Mouse (Mus musculus) CH12.LX (cell line): Measurements from ENCODE around the gene Smad6. TPM values are rescaled to one million over a fixed set of nuclear protein-coding genes. Genes with fewer than 3 reads are reported as not detected.

Source experiments
- DNase-seq: peaks from one replicate; pipeline ENCODE4 v3.0.0-alpha.2; 2013; ENCODE audit errors: extremely low read depth
- H3K27ac ChIP-seq: 2 replicates; pipeline ENCODE4 v1.5.1; 2012; ENCODE audit warnings: low read depth, mild to moderate bottlenecking, control low read depth, moderate library complexity; ENCODE audit not compliant: insufficient read depth
- H3K27me3 ChIP-seq: replicated peaks from 2 replicates; pipeline ENCODE3; 2012; ENCODE audit warnings: inconsistent platforms
- H3K36me3 ChIP-seq, 2 experiments: replicated peaks in 1 of 2; 2 replicates each; pipeline versions ENCODE3 to v1.6.1; 2012; ENCODE audit warnings: inconsistent platforms in 1 of 2, low read length in 1 of 2, mild to moderate bottlenecking in 1 of 2, mixed read lengths in 1 of 2, moderate library complexity in 1 of 2; ENCODE audit not compliant: control insufficient read depth in 1 of 2, insufficient read depth in 1 of 2
- H3K4me1 ChIP-seq, 2 experiments: 2 replicates each; pipeline ENCODE4 v1.6.1; 2012; ENCODE audit warnings: inconsistent platforms in 1 of 2, moderate library complexity in 1 of 2; ENCODE audit not compliant: insufficient read depth in 2 of 2, control insufficient read depth in 1 of 2
- H3K4me2 ChIP-seq: 2 replicates; pipeline ENCODE4 v1.6.1; 2012; ENCODE audit warnings: low read depth, mild to moderate bottlenecking, control low read depth; ENCODE audit not compliant: poor library complexity, insufficient read depth, severe bottlenecking
- H3K4me3 ChIP-seq, 3 experiments: fragments of 150-350 bp in 1 of 3; sonication (generic) in 1 of 3; replicated peaks in 1 of 3; 2 replicates each; pipeline versions ENCODE3 to v1.5.1; 2011 to 2012; ENCODE audit warnings: low read depth in 2 of 3, low read length in 2 of 3, mild to moderate bottlenecking in 2 of 3, moderate library complexity in 2 of 3, control low read depth in 1 of 3, improper control_type of control experiment in 1 of 3, inconsistent platforms in 1 of 3, mixed read lengths in 1 of 3; ENCODE audit not compliant: poor library complexity in 1 of 3
- H3K79me2 ChIP-seq: replicated peaks from 2 replicates; pipeline ENCODE4 v1.6.1; 2012; ENCODE audit warnings: mild to moderate bottlenecking, moderate library complexity; ENCODE audit not compliant: control insufficient read depth, poor library complexity, insufficient read depth, severe bottlenecking; ENCODE audit errors: extremely low read depth
- H3K9ac ChIP-seq: 2 replicates; pipeline ENCODE4 v1.6.1; 2012; ENCODE audit warnings: low read depth, mild to moderate bottlenecking, control low read depth, moderate library complexity; ENCODE audit not compliant: insufficient read depth
- H3K9me3 ChIP-seq: replicated peaks from 2 replicates; pipeline ENCODE3; 2012; ENCODE audit warnings: low read length, inconsistent platforms, mixed read lengths
- BHLHE40 ChIP-seq: IDR thresholded peaks from 2 replicates; pipeline ENCODE4 v1.6.1; 2011; ENCODE audit warnings: mild to moderate bottlenecking, low read depth, low read length, improper control_type of control experiment
- CHD2 ChIP-seq: IDR thresholded peaks from 2 replicates; pipeline ENCODE4 v1.6.1; 2011; ENCODE audit warnings: low read length, improper control_type of control experiment
- CTCF ChIP-seq, 2 experiments: IDR thresholded peaks in 1 of 2; conservative IDR thresholded peaks in 1 of 2; 2 replicates each; pipeline ENCODE4 v1.5.1; 2011 to 2012; ENCODE audit warnings: low read depth in 2 of 2, low read length in 2 of 2, improper control_type of control experiment in 1 of 2, inconsistent platforms in 1 of 2, mild to moderate bottlenecking in 1 of 2, moderate library complexity in 1 of 2
- E2F4 ChIP-seq: IDR thresholded peaks from 2 replicates; pipeline ENCODE4 v1.6.1; 2011; ENCODE audit warnings: low read depth, low read length, improper control_type of control experiment; ENCODE audit not compliant: insufficient replicate concordance
- EP300 ChIP-seq: IDR thresholded peaks from 2 replicates; pipeline ENCODE4 v1.6.1; 2011; ENCODE audit warnings: low read length, improper control_type of control experiment
- IRF4 ChIP-seq: IDR thresholded peaks from 2 replicates; pipeline ENCODE4 v1.6.1; 2014; ENCODE audit warnings: low read depth, mild to moderate bottlenecking, inconsistent platforms, low read length, improper control_type of control experiment
- JUND ChIP-seq: conservative IDR thresholded peaks from 2 replicates; pipeline ENCODE4 v1.6.1; 2011; ENCODE audit warnings: low read depth, low read length, improper control_type of control experiment
- KAT2A ChIP-seq: IDR thresholded peaks from 2 replicates; pipeline ENCODE4 v1.6.1; 2012; ENCODE audit warnings: low read length, improper control_type of control experiment, inconsistent platforms; ENCODE audit not compliant: insufficient replicate concordance
- MAFK ChIP-seq: IDR thresholded peaks from 2 replicates; pipeline ENCODE4 v1.6.1; 2011; ENCODE audit warnings: low read length, improper control_type of control experiment; ENCODE audit not compliant: insufficient replicate concordance
- MAX ChIP-seq: IDR thresholded peaks from 2 replicates; pipeline ENCODE4 v1.6.1; 2011; ENCODE audit warnings: low read length, improper control_type of control experiment
- MAZ ChIP-seq: IDR thresholded peaks from 2 replicates; pipeline ENCODE4 v1.6.1; 2012; ENCODE audit warnings: low read depth, mild to moderate bottlenecking, inconsistent platforms, low read length, improper control_type of control experiment, moderate library complexity
- MEF2A ChIP-seq: IDR thresholded peaks from 2 replicates; pipeline ENCODE4 v1.6.1; 2014; ENCODE audit warnings: low read depth, mild to moderate bottlenecking, inconsistent platforms, low read length, improper control_type of control experiment, borderline replicate concordance
- MXI1 ChIP-seq: IDR thresholded peaks from 2 replicates; pipeline ENCODE4 v1.6.1; 2011; ENCODE audit warnings: mild to moderate bottlenecking, low read depth, low read length, improper control_type of control experiment
- NELFE ChIP-seq: IDR thresholded peaks from 2 replicates; pipeline ENCODE4 v1.6.1; 2011; ENCODE audit warnings: low read depth, low read length, improper control_type of control experiment
- NRF1 ChIP-seq: IDR thresholded peaks from 2 replicates; pipeline ENCODE4 v1.6.1; 2014; ENCODE audit warnings: low read depth, mild to moderate bottlenecking, inconsistent platforms, low read length, improper control_type of control experiment, moderate library complexity
- PAX5 ChIP-seq: IDR thresholded peaks from 2 replicates; pipeline ENCODE4 v1.6.1; 2012; ENCODE audit warnings: low read length, inconsistent platforms, mixed read lengths
- POLR2AphosphoS2 ChIP-seq: IDR thresholded peaks from 2 replicates; pipeline ENCODE4 v1.6.1; 2011; ENCODE audit warnings: low read depth, low read length, improper control_type of control experiment
- RCOR1 ChIP-seq: conservative IDR thresholded peaks from 2 replicates; pipeline ENCODE4 v1.6.1; 2012; ENCODE audit warnings: low read depth, mild to moderate bottlenecking, inconsistent platforms, low read length, improper control_type of control experiment
- TBP ChIP-seq: conservative IDR thresholded peaks from 2 replicates; pipeline ENCODE4 v1.6.1; 2011; ENCODE audit warnings: low read depth, low read length, improper control_type of control experiment
- TCF12 ChIP-seq: IDR thresholded peaks from 2 replicates; pipeline ENCODE4 v1.6.1; 2014; ENCODE audit warnings: low read depth, mild to moderate bottlenecking, inconsistent platforms, low read length, improper control_type of control experiment
- UBTF ChIP-seq: IDR thresholded peaks from 2 replicates; pipeline ENCODE4 v1.6.1; 2012; ENCODE audit warnings: low read depth, mild to moderate bottlenecking, inconsistent platforms, low read length, improper control_type of control experiment, moderate library complexity
- USF1 ChIP-seq: IDR thresholded peaks from 2 replicates; pipeline ENCODE4 v1.6.1; 2014; ENCODE audit warnings: low read depth, mild to moderate bottlenecking, inconsistent platforms, low read length, improper control_type of control experiment
- USF2 ChIP-seq: conservative IDR thresholded peaks from 2 replicates; pipeline ENCODE4 v1.6.1; 2011; ENCODE audit warnings: low read depth, low read length, improper control_type of control experiment
- ZC3H11A ChIP-seq: IDR thresholded peaks from 2 replicates; pipeline ENCODE4 v1.6.1; 2012; ENCODE audit warnings: low read depth, mild to moderate bottlenecking, inconsistent platforms, low read length, improper control_type of control experiment
- ZMIZ1 ChIP-seq: IDR thresholded peaks from 2 replicates; pipeline ENCODE4 v1.6.1; 2012; ENCODE audit warnings: low read depth, mild to moderate bottlenecking, inconsistent platforms, low read length, improper control_type of control experiment
- ZNF384 ChIP-seq: IDR thresholded peaks from 2 replicates; pipeline ENCODE4 v1.6.1; 2012; ENCODE audit warnings: low read depth, low read length, improper control_type of control experiment, inconsistent platforms
- dilution Hi-C: fragments of 300-500 bp; cut with MboI; formaldehyde crosslinking; loops from 2 replicates; pipeline ENCODE4 v1.14.3; 2020; ENCODE audit warnings: low sequenced_read_pairs; ENCODE audit not compliant: extremely low pct_unique_long_range_greater_than_20kb, extremely low pct_ligation_motif_present
- in situ Hi-C: fragments of 300-500 bp; cut with MboI; formaldehyde crosslinking; loops from 3 replicates; pipeline ENCODE4 v1.14.3; 2019; ENCODE audit warnings: low sequenced_read_pairs, low pct_ligation_motif_present, low pct_unique_long_range_greater_than_20kb, mixed read lengths
- polyA plus RNA-seq: library from polyadenylated mRNA; unstranded; fragments of >175 nt; gene quantifications from 2 replicates; pipeline ENCODE4 v1.2.1, GENCODE M21; 2012; ENCODE audit warnings: low read depth; ENCODE audit not compliant: insufficient read length
- total RNA-seq, 2 experiments: library from RNA; depleted of rRNA; stranded (reverse); fragments of 300-350 nt in 1 of 2; fragments of >200 nt in 1 of 2; gene quantifications; 2 replicates each; pipeline ENCODE4 v1.2.3; 2012 to 2014

Smad6 gene
- total and polyA plus RNA-seq, 3 experiments = not detected

GRCm38 (mm10) chr9:64045117-64045890 lies 23.4 kb upstream of the Smad6 start:
- peaks cover 17 to 44% of the 10 kb centered on the region in 2 experiments for H3K4me1 ChIP-seq
- DNase-seq = peak; percentile 34
- dilution Hi-C loops = no loop called here

GRCm38 (mm10) chr9:64044343-64044742 lies 22.5 kb upstream of the Smad6 start:
- Histone ChIP-seq H3K4me2 (no peak overlapping the region), H3K4me3 (no peak overlapping the region), H3K27me3 (peaks cover 4% of the 10 kb centered on the region), H3K79me2 (no peaks in the 10 kb centered on the region), H3K9ac (no peak overlapping the region), H3K4me1 (peaks cover 13 to 36% of the 10 kb centered on the region in 2 experiments), H3K9me3 (no peaks in the 10 kb centered on the region), H3K36me3 (no peaks in the 10 kb centered on the region), H3K27ac (no peak overlapping the region)
- TF ChIP-seq JUND (no peak), MAFK (no peak), TCF12 (no peak), CHD2 (no peak), BHLHE40 (no peak), MXI1 (no peak), RCOR1 (no peak), ZMIZ1 (no peak), EP300 (no peak), POLR2AphosphoS2 (no peak), MEF2A (no peak), PAX5 (no peak), KAT2A (no peak), USF1 (no peak), MAZ (no peak), ZC3H11A (no peak), UBTF (no peak), ZNF384 (no peak), CTCF (conservative IDR thresholded peaks at IDR 0.05 in 1 of 2, IDR thresholded peaks at IDR 0.05 in 1 of 2; ENCODE audit: low read depth in 2 of 2, low read length in 2 of 2) (no peak)
- no peak for DNase-seq
- dilution Hi-C loops (no loop called here), in situ Hi-C loops (no loop called here)

More at GRCm38 (mm10) chr9:64045117-64045890, 23.4 kb upstream of the Smad6 start:
- H3K27ac ChIP-seq = no peak overlapping the region
- no peaks in the 10 kb centered on the region for H3K36me3 ChIP-seq
- in situ Hi-C loops = no loop called here
- H3K79me2 ChIP-seq = no peaks in the 10 kb centered on the region
- no peaks in the 10 kb centered on the region for H3K9me3 ChIP-seq
- no peak overlapping the region for H3K9ac ChIP-seq
- no peak overlapping the region for H3K4me2 ChIP-seq
- no peak for TF ChIP-seq USF2
- TF ChIP-seq TBP = no peak
- no peak for TF ChIP-seq MEF2A
- no peak for TF ChIP-seq ZC3H11A
- no peak for TF ChIP-seq E2F4
- TF ChIP-seq NELFE = no peak
- TF ChIP-seq NRF1 = no peak
- TF ChIP-seq KAT2A = no peak
- TF ChIP-seq MAX = no peak
- TF ChIP-seq EP300 = peak; percentile 50
- peak; percentile 40; the same call in 1 of the 2 replicates for TF ChIP-seq TCF12
- peak; percentile 37; the same call in 1 of the 2 replicates for TF ChIP-seq IRF4
- peak; percentile 50; the same call in 1 of the 2 replicates for TF ChIP-seq CHD2
- TF ChIP-seq UBTF = no peak
- TF ChIP-seq BHLHE40 = 0 out of 2 replicates have a peak, but pooled peaks have one; percentile 19
- TF ChIP-seq, all 38 proteins: peak for 5
- H3K4me3 ChIP-seq = no peak overlapping the region
- no peaks in the 10 kb centered on the region for H3K27me3 ChIP-seq
